Mouse (Mus musculus) lung, embryonic 16.5 days (tissue): ENCODE data around the gene Plscr2. TPM values are rescaled to one million over a fixed set of nuclear protein-coding genes. Genes with fewer than 3 reads are reported as not detected.

Source experiments
- ATAC-seq: fragments of 200-750 bp; cut with Nextera tagmentation; 2 replicates; pipeline ENCODE4 v1.8.0; 2017; ENCODE audit warnings: low read depth, mild to moderate bottlenecking, moderate library complexity
- H3K27ac ChIP-seq: fragments of 300-500 bp; sonication (generic); 2 replicates; pipeline ENCODE4 v1.5.1; 2014; ENCODE audit warnings: mild to moderate bottlenecking, control low read depth, low read length
- H3K27me3 ChIP-seq: fragments of 300-500 bp; sonication (generic); 2 replicates; pipeline ENCODE4 v1.6.1; 2014; ENCODE audit warnings: low read depth, low read length, mixed read lengths; ENCODE audit not compliant: control insufficient read depth, insufficient read depth
- H3K36me3 ChIP-seq: fragments of 300-500 bp; sonication (generic); 2 replicates; pipeline ENCODE4 v1.6.1; 2014; ENCODE audit warnings: low read length; ENCODE audit not compliant: control insufficient read depth, insufficient read depth
- H3K4me1 ChIP-seq: fragments of 300-500 bp; sonication (generic); replicated peaks from 2 replicates; pipeline ENCODE4 v1.6.1; 2014; ENCODE audit warnings: low read length, mixed read lengths; ENCODE audit not compliant: control insufficient read depth, insufficient read depth
- H3K4me2 ChIP-seq: fragments of 300-500 bp; sonication (generic); 2 replicates; pipeline ENCODE4 v1.6.1; 2014; ENCODE audit warnings: low read depth, low read length, control low read depth
- H3K4me3 ChIP-seq: fragments of 300-500 bp; sonication (generic); 2 replicates; pipeline ENCODE4 v1.5.1; 2014; ENCODE audit warnings: mild to moderate bottlenecking, low read length, control low read depth
- H3K9ac ChIP-seq: fragments of 300-500 bp; sonication (generic); 2 replicates; pipeline ENCODE4 v1.6.1; 2014; ENCODE audit warnings: low read length, control low read depth
- H3K9me3 ChIP-seq: fragments of 300-500 bp; sonication (generic); 2 replicates; pipeline ENCODE4 v1.6.1; 2016; ENCODE audit warnings: low read length; ENCODE audit not compliant: control insufficient read depth
- WGBS: fragments of 180-500 bp; shearing (Covaris S2); extraction: QIAGEN DNeasy Blood & Tissue Kit; methylation state at CpG from one replicate; pipeline ENCODE4 v1.1.7; 2014; 5-methylcytosine and 5-hydroxymethylcytosine counted together
- polyA plus RNA-seq: library from polyadenylated mRNA; unstranded; fragments of >200 nt; fragmentation: Nextera tagmentation; extraction: Ambion mirVana; gene quantifications from 2 replicates; pipeline ENCODE4 v1.2.1, GENCODE M21; 2015

Plscr2 gene
- polyA plus RNA-seq, 1 experiment from 2014 or later, result 2.9 TPM

DNA sequence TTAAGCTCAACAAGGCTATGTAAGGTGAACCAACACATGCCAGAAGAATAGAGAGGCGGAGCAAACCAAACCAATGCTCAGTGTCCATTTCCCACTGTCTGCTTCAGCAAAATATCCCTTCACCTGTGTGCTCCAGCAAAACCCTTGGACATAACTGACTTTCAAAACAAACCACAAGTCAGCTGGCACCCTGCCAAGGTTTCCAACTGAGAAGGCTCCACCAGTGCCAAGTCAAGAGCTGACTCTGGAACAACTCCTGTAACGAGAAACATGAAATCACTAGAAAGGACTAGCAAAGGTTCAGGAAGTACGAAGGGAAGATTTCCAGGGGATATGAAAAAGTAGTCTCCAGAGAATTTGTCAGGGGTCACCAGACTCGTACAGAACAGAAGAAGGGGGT is 4.5 kb upstream of the Plscr2 start:
- H3K4me2 ChIP-seq, result no peak overlapping the region
- no peaks in the 10 kb centered on the region for H3K9me3 ChIP-seq
- H3K36me3 ChIP-seq, result peaks cover 19% of the 10 kb centered on the region
- no peak overlapping the region for H3K4me3 ChIP-seq
- H3K27ac ChIP-seq, result no peak overlapping the region
- peaks cover 17% of the 10 kb centered on the region for H3K4me1 ChIP-seq
- no peak overlapping the region for H3K9ac ChIP-seq
- ATAC-seq, result 0 out of 2 replicates have a peak, but pooled peaks have one; percentile 15
- H3K27me3 ChIP-seq, result no peaks in the 10 kb centered on the region
- WGBS, result 31% methylated on average over 4 of the region's 4 CpGs

DNA sequence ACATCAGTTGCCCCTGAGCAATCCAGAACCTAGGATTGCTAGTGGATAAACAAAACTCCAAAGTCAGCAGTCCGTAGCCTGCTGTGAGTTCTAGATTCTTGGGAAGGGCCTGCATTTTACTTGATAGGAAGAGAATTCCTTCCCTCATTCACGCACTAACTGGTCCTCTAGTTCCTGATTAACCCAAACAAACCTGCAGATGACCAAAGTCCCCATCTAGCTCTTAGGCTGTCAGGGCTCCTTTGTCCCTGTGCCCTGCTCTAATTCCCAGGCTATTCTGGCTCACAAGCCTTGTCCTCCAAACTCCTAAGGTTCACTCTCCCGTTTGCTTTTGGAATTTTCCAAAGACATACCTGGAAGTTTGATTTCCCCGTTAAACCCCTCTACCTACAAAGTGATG is 2.8 kb upstream of the Plscr2 start:
- H3K9me3 ChIP-seq, result no peaks in the 10 kb centered on the region
- peaks cover 23% of the 10 kb centered on the region for H3K4me1 ChIP-seq
- no peak overlapping the region for H3K9ac ChIP-seq
- WGBS, result 78% methylated on average over 4 of the region's 4 CpGs
- H3K36me3 ChIP-seq, result peaks cover 16% of the 10 kb centered on the region
- no peak overlapping the region for H3K4me3 ChIP-seq
- no peak overlapping the region for H3K4me2 ChIP-seq
- no peaks in the 10 kb centered on the region for H3K27me3 ChIP-seq
- H3K27ac ChIP-seq, result no peak overlapping the region
- ATAC-seq, result no peak

DNA sequence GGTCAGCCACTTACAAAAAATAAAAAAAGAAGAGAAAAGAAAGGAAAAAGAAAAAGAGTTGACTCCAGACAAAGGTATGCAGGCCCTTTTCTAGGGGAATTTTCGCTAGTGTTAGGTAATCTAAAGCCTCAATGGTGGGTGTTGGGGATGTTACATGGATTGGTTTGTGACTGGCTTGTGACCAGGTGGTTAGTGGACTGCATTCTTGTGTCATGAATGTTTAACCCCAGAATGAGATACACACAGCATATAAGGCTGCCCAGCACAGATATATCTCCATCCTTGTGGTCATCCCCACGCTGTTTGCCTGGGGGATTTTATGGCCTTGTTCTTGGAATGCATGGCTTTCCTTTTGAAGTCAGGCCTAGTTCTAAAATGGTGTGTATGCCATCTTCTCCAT is 2.1 kb upstream of the Plscr2 start:
- Histone ChIP-seq H3K36me3 (peaks cover 14% of the 10 kb centered on the region), H3K27ac (no peak overlapping the region), H3K9me3 (no peaks in the 10 kb centered on the region), H3K9ac (no peak overlapping the region), H3K27me3 (no peaks in the 10 kb centered on the region), H3K4me3 (no peak overlapping the region), H3K4me1 (peaks cover 23% of the 10 kb centered on the region), H3K4me2 (no peak overlapping the region)
- 87% methylated on average over 2 of the region's 2 CpGs for WGBS
- no peak for ATAC-seq

DNA sequence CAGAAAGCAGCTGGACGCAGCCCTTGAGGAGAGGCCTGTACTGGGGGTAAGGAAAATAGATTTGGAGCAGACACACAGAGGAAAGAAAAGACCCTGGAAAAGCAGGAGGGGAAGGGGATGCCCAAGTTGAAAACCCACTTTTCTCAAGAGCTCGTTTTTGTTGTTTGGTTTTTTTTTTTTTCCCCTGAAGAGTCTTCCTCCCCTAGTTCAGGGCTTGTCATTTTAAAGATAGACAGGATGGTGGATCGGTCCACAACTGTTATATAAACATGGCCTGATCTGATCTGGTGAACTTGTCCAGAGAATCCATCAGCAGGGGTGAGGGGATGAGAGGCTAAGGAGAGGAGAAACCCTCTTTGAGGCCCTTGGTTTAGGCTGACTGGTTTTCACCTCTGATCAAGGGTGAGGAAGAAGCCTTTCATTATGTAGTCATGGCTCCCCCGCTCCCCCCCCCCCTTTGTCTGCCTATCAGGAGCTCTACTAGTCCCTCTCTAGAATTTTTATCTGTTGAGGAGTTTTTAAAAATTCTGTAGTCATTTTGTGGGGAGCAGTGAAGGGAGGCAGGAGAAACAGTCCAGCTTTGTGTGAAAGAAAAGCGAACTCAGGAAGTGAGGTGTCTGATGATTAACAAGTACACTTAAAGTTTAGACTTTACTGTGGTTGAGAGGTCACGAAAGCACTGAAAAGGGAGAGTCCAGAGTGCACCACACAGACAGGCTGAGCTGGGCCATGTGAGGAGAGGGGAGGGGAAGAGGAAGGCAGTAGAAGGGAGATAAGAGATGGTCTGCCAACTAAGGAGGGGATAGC is 1.2 kb upstream of the Plscr2 start:
- peak overlapping the region; percentile 57; the same call in 1 of the 2 replicates for H3K27ac ChIP-seq
- H3K27me3 ChIP-seq, result no peaks in the 10 kb centered on the region
- no peak overlapping the region for H3K4me3 ChIP-seq
- H3K9me3 ChIP-seq, result no peaks in the 10 kb centered on the region
- peaks cover 23% of the 10 kb centered on the region for H3K4me1 ChIP-seq
- peak; percentile 66 for ATAC-seq
- H3K9ac ChIP-seq, result no peak overlapping the region
- 31% methylated on average over 6 of the region's 6 CpGs for WGBS
- H3K4me2 ChIP-seq, result no peak overlapping the region
- H3K36me3 ChIP-seq, result peaks cover 11% of the 10 kb centered on the region

DNA sequence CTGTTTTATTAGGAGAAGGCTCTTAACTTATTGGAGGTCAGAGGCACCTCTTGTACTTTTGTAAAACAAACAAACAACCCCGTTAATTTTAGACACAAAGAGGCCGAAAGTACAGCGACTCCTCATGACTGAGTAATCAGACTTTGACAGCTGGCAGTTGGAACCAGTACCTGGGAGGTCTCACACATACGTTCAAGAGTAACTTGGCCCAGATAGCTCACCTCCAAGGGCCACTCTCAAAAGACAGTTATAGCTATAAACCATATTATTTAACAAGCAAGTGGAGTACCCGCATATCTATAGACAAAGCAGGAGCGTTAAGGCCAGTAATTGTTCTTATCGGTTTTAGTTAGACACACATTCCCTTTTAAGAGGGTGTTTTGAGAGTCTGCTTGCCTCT is 958 bp downstream of the Plscr2 start:
- Histone ChIP-seq H3K4me2 (no peak overlapping the region), H3K27ac (no peak overlapping the region), H3K36me3 (no peaks in the 10 kb centered on the region), H3K4me1 (peaks cover 19% of the 10 kb centered on the region), H3K4me3 (no peak overlapping the region), H3K9me3 (no peaks in the 10 kb centered on the region), H3K27me3 (no peaks in the 10 kb centered on the region), H3K9ac (no peak overlapping the region)
- WGBS, result 29% methylated on average over 7 of the region's 7 CpGs
- no peak for ATAC-seq

DNA sequence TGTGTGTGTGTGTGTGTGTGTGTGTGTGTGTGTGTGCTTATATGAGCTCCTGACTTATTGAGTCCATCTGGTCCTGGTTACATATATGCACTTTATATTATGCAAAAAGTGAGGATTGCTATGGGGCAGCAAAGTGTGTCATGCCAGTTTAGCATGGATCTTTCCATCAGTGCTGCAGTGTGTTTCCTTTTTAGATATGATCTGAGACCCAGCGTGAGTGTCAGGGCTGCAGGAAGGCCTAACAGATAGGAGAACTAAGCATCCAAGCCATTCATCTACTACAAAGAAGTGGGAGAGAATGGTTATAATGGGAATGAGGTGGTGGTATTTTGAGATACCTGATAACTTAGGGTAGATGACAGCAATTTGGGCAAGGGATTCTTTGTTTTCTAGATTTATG is 4.6 kb downstream of the Plscr2 start:
- WGBS, result 58% methylated on average over 1 of the region's 1 CpGs
- H3K9me3 ChIP-seq, result no peaks in the 10 kb centered on the region
- H3K4me3 ChIP-seq, result no peak overlapping the region
- H3K4me2 ChIP-seq, result no peak overlapping the region
- no peak overlapping the region for H3K27ac ChIP-seq
- H3K9ac ChIP-seq, result no peak overlapping the region
- peaks cover 13% of the 10 kb centered on the region for H3K4me1 ChIP-seq
- no peaks in the 10 kb centered on the region for H3K27me3 ChIP-seq
- no peaks in the 10 kb centered on the region for H3K36me3 ChIP-seq
- no peak for ATAC-seq

DNA sequence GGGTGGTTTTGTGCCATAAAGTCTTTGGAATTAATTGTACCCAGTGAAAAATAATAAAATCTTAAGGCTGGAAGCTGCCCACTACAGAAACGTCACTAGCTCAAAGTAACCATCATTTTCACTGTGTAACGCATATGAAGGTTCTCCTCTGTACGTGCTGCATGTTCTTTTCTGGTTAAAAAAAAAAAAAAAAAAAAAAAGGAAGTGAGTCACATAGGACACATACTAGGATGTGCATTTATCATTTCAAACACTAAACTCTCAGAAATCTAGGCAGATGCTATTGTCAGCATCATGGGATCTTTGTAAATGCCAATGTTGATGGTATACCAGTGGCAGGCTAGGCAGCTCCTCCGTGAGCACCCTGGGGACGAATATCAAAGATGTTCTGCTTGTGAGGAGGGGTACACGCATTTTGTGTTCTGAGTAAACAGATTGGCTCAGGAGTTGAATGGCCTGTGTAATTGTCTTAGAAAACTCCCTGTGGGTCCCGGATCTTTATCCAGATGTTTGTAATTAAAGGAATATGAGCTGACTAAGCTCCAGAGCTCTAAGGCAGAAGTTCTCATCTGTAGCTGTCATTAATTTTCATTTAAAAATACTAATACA is 7.3 kb downstream of the Plscr2 start:
- Histone ChIP-seq H3K9me3 (no peaks in the 10 kb centered on the region), H3K27me3 (no peaks in the 10 kb centered on the region), H3K36me3 (no peaks in the 10 kb centered on the region), H3K9ac (no peak overlapping the region), H3K4me2 (no peak overlapping the region), H3K4me1 (no peaks in the 10 kb centered on the region), H3K4me3 (no peak overlapping the region), H3K27ac (no peak overlapping the region)
- no peak for ATAC-seq
- 50% methylated on average over 7 of the region's 7 CpGs for WGBS

DNA sequence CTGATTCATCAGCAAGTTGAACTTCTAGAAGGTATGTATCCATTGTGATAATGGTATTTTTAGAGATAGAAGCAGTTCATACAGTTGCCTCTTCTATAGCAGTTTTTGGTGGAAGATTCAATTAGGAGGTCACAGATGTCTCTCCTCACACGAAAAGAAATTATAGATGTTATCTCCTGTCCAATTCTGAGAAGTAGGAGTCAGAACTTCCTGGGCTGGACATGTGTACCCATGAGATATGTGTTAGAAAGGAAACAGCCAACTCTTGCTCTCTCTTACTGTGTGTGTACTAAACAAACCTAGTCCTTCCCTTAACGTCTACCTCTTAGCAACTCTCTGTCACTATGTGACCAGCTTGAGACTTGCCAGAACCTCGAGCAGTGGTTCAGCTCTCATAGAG is 14.3 kb downstream of the Plscr2 start:
- WGBS, result 54% methylated on average over 3 of the region's 3 CpGs
- H3K4me2 ChIP-seq, result no peak overlapping the region
- no peaks in the 10 kb centered on the region for H3K36me3 ChIP-seq
- H3K27me3 ChIP-seq, result no peaks in the 10 kb centered on the region
- no peak overlapping the region for H3K27ac ChIP-seq
- ATAC-seq, result no peak
- H3K9me3 ChIP-seq, result no peaks in the 10 kb centered on the region
- H3K4me3 ChIP-seq, result no peak overlapping the region
- H3K9ac ChIP-seq, result no peak overlapping the region
- H3K4me1 ChIP-seq, result no peaks in the 10 kb centered on the region

DNA sequence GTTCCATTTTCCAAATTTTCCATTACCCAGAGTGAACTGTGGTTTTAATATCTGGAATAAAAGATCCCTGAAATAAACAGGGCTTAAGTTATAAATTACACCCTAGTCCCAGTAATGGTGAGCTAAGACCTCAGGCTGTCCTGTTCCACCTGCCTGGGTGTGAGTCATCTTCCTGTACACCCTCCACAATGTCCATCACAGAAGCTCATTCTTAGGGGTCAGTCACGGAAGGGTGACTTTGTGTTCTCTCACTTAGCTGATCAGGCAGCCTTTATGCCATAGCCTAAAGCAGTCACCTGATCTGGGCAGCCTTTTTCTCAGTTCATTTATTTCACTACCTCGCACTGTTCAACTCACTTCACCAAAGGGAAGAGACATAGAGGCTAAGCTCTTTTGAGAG is 16.8 kb downstream of the Plscr2 start:
- no peak for ATAC-seq
- Histone ChIP-seq H3K4me2 (no peak overlapping the region), H3K4me1 (no peaks in the 10 kb centered on the region), H3K9ac (no peak overlapping the region), H3K27me3 (no peaks in the 10 kb centered on the region), H3K4me3 (no peak overlapping the region), H3K9me3 (no peaks in the 10 kb centered on the region), H3K27ac (no peak overlapping the region), H3K36me3 (no peaks in the 10 kb centered on the region)
- WGBS, result 75% methylated on average over 2 of the region's 2 CpGs
